Mouse (Mus musculus) CD4-positive, CD25-positive, alpha-beta regulatory T cell, adult 4 months (primary cell): Measurements from ENCODE around the gene Rhbdd1. TPM values are rescaled to one million over a fixed set of nuclear protein-coding genes. Genes with fewer than 3 reads are reported as not detected.

Source experiments
- ATAC-seq: one replicate; pipeline ENCODE4 v1.8.0; 2017
- polyA plus RNA-seq, 2 experiments: library from polyadenylated mRNA; unstranded; fragments of 100-300 nt; shearing (Covaris generic); gene quantifications; one replicate each; pipeline ENCODE4 v1.2.1; 2017

Rhbdd1 gene
- polyA plus RNA-seq, 2 experiments from 2014 or later: 15.5 to 29.8 TPM

GRCm38 (mm10) chr1:82364468-82364867 lies 48.2 kb downstream of the Rhbdd1 start:
- ATAC-seq: no peak

GRCm38 (mm10) chr1:82371636-82372428 lies 55.6 kb downstream of the Rhbdd1 start:
- no peak for ATAC-seq

GRCm38 (mm10) chr1:82373924-82374323 lies 57.7 kb downstream of the Rhbdd1 start:
- ATAC-seq: no peak

- no peak for ATAC-seq
Observed at GRCm38 (mm10) chr1:82374831-82375358, 58.6 kb downstream of the Rhbdd1 start.

DNA sequence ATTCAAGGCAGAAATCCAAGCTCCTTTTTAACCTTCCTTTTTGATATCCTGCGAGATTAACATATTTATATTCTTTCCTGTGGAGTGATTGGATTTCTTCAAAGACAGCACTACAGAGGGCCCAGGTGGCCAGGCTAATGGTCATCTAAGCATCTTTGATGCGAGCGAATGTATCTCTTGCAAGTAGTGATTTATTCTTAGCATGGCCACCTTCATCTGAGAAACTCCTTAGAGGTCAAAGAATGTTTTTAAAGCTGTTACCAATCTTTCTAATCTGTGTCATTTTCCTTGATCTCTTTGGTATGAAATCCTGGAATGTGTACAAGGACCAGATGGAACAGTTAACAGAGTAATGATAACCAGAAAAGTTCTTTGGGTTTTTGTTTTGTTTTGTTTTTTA lies 59.2 kb downstream of the Rhbdd1 start:
- no peak for ATAC-seq

GRCm38 (mm10) chr1:82381946-82382345 lies 65.7 kb downstream of the Rhbdd1 start:
- ATAC-seq: no peak

- ATAC-seq: no peak
Observed at GRCm38 (mm10) chr1:82384106-82384505, 67.9 kb downstream of the Rhbdd1 start.

- ATAC-seq: no peak
Observed at GRCm38 (mm10) chr1:82385054-82385453, 68.8 kb downstream of the Rhbdd1 start.

- ATAC-seq: no peak
Observed at GRCm38 (mm10) chr1:82385827-82386230, 69.6 kb downstream of the Rhbdd1 start.

DNA sequence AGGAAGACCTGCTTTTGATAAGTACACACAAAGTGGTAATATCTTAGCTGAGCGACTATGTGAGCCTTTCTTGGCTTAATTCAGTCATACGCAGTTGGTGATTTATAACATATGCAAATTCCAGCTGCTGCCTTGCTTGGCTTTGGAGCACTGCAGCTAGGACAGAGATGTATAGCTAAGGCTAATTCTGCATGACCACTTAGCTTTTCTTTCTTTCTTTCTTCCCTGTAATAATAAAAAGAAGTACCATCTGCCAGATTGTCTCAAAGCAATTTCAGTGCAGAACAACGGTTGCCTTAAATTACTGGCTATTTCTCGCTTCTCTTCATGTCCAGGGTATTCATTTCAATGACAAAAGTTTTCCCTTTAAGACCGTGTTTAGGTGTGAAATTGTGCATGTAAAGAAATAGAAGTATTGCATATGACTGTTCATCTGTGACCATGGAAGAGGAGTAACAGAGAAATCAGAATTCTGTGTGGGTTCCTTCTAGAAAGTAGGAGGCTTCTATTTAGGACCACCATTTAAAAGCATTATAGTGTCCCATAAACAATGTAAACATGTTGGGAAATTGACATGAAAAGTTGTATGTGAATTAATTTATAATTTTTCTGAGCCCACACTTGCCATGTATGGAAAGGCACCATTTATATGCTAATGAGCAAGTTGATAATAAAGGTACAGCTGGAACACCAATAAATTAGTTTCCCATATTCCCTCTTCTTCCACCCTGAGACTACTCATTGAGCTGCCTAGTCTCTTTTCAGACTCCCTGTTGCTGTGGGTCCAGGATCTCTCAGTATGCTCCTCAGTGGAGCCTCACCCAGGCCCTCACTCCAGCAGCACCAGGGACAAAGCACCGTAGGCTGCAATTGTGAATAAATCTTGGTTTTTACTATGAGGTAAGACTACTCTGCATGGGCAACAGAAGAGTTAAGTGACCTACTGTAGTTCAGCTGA lies 70.8 kb downstream of the Rhbdd1 start:
- no peak for ATAC-seq

DNA sequence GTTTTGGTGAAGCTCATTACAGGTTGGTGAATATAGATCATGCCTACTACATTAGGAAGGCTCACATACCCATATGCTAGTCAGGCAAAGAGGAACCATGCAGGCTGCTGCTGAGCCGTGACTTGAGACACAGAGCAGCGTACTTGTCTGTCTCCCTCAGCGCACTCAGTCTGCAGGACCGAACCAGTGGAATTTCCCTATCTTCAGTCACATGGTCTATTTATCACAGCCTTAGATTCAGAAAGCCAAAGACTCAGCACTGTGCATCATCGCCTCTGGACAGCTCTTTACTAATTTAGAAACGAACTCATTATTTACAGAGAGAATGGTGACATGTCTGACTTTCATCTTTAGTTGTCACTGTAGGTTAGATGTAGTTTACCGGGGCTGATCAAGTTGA lies 73.1 kb downstream of the Rhbdd1 start:
- peak; percentile 60 for ATAC-seq

GRCm38 (mm10) chr1:82395371-82395770 lies 79.1 kb downstream of the Rhbdd1 start:
- ATAC-seq: no peak

GRCm38 (mm10) chr1:82407786-82408185 lies 91.5 kb downstream of the Rhbdd1 start:
- no peak for ATAC-seq

- no peak for ATAC-seq
Observed at GRCm38 (mm10) chr1:82409271-82409670, 93.0 kb downstream of the Rhbdd1 start.

DNA sequence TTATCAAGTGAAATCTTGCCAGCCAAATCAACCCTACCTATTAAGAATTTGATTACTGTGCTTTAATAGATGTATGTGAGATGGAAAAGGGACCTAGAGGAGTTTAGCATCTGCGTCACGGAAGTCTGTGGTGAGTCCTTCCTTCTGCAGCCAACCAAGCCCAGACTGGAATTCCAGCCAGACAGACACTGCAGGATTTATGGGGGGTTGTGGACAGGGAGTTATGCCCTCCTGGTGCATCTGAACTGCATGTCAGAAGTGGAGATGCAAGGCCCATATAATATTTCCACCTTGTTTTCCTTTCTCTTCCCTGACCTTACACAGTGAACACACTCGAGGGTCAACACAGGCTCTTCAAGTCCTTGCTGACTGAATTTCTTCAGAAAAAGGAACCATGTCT lies 94.3 kb downstream of the Rhbdd1 start:
- ATAC-seq: no peak

- ATAC-seq: no peak
Observed at GRCm38 (mm10) chr1:82411521-82411920, 95.3 kb downstream of the Rhbdd1 start.

- no peak for ATAC-seq
Observed at GRCm38 (mm10) chr1:82412085-82412484, 95.8 kb downstream of the Rhbdd1 start.

- ATAC-seq: no peak
Observed at GRCm38 (mm10) chr1:82414434-82415045, 98.3 kb downstream of the Rhbdd1 start.

DNA sequence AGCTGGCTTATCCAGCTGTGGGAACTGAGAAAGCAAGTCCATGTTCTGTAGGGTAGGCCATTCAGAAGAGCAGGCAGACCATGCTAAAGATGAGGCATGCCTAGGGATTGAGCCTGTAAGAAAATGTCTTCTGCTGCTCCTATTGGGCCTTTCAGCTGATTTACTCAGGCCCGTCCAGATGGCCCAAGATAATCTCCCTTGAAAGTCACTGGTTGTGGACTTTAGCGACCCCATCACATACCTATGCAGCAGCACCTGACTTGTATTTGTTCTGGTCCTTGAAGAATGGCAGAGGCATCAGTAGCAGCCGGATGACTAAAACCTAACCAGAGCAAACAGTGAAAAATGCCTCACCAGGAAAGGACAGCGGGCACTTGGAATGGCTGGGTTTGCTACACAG lies 99.4 kb downstream of the Rhbdd1 start:
- ATAC-seq: no peak

DNA sequence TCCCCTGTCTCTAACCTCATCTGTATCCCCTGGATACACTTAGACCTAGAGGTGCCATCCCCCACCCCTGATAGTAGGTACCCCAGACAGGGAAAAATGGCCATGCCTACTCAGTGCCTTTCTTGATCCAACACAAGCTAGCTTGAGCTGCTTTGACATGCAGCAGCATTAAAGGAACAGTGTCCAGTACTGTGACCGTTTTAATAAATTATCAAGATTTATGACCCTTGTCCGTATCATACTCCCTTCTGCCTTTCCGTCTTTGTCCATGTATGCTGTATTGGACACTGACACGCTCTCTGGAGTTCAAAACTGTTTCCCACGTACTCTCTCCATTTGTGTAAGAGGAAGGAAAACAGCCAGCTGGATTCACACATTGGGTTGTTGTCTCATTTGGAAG lies 111.5 kb downstream of the Rhbdd1 start:
- ATAC-seq: no peak

GRCm38 (mm10) chr1:82429061-82429460 lies 112.8 kb downstream of the Rhbdd1 start:
- ATAC-seq: no peak

DNA sequence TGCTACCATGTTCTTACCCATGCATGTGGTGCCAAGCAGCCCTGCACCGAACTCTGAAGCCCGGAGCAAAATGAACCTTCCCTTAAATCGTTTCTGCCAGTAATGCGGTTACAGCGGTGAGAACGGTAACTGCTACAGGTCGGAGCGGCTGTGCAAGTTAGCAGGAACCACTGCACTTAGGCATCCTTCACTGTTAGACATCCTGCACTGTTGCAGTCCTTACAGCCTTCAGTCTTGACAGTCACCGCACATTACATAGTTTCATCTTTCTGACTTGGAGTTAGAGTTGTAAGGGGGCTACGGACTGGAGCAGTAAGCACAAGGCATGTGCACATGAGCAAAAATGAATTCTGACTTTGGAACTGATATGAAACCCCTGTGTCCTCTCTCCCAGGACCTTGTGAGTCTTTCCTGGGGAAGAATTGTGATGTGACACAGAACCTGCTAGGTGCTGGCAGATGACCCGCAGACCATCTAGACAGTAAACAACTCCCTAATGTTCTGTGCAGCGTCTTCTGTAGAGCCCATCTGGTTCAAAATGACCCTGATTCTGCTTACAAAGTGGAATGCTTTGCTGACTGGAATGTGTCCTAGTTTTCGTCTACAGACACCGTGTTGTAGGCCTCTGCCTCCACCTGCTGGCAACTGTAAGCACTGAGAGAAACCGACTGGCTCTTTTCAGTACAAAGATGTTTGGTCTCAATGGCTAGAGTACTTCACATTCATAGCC lies 116.8 kb downstream of the Rhbdd1 start:
- ATAC-seq: no peak
